Mouse (Mus musculus): ENCODE results near the gene Rapgef3. TPM values are rescaled to one million over a fixed set of nuclear protein-coding genes. Genes with fewer than 3 reads are reported as not detected.
A peak's percentile ranks its signal among the peaks of the same experiment; 100 is the strongest.

Rapgef3 gene
- polyA plus RNA-seq, 1 experiment: 0.88 TPM

- Histone ChIP-seq H3K4me3 (ENCODE audit: insufficient read depth, poor library complexity, severe bottlenecking) (no peak overlapping the region), H3K27me3 (ENCODE audit: control insufficient read depth, insufficient read depth, insufficient read length) (no peaks in the 10 kb centered on the region), H3ac (ENCODE audit: control insufficient read depth, insufficient read length, low read depth) (no peak overlapping the region), H3K79me3 (ENCODE audit: low read depth) (peaks cover 53% of the 10 kb centered on the region), H3K79me2 (ENCODE audit: control insufficient read depth, insufficient read depth) (peaks cover 75% of the 10 kb centered on the region), H3K36me3 (ENCODE audit: control insufficient read depth, insufficient read depth) (peaks cover 57% of the 10 kb centered on the region)
- no peak for TF ChIP-seq MYOG (IDR thresholded peaks at IDR 0.05; ENCODE audit: control insufficient read depth, extremely low read depth, insufficient read length)
- TF ChIP-seq MAX (IDR thresholded peaks at IDR 0.05): no peak
Measured at GRCm38 (mm10) chr15:97812875-97813274, 45.1 kb upstream of the Rapgef3 start.

DNA sequence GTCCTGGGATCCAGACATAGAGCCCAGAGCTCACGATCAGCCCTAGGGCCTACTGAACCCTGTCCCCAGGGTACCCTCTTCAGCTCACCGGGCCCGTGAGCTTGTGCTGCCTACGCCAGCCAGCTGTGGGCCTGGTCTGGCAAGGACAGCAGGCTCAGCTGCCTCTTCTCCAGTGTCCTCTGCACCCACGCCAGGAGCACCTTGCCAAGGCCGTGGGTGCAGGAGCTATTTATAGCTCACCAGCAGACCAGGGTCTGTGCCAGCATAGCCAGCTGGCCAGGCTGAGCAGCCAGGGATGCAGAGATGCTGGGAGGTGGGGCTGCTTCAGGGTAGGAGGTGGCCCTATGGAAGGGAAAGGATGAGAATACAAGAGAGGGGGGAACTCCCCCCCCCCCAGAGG lies 44.4 kb upstream of the Rapgef3 start:
- no peak overlapping the region for H3K4me3 ChIP-seq (ENCODE audit: insufficient read depth, poor library complexity, severe bottlenecking)
- peaks cover 47% of the 10 kb centered on the region for H3K79me3 ChIP-seq (ENCODE audit: low read depth)
- H3K36me3 ChIP-seq (ENCODE audit: control insufficient read depth, insufficient read depth): peaks cover 61% of the 10 kb centered on the region
- H3K27me3 ChIP-seq (ENCODE audit: control insufficient read depth, insufficient read depth, insufficient read length): no peaks in the 10 kb centered on the region
- TF ChIP-seq MYOD1 (IDR thresholded peaks at IDR 0.05; ENCODE audit: control insufficient read depth, insufficient read length, low read depth) (peak; percentile 55), MYOG (IDR thresholded peaks at IDR 0.05; ENCODE audit: control insufficient read depth, extremely low read depth, insufficient read length) (no peak)
- no peak overlapping the region for H3ac ChIP-seq (ENCODE audit: control insufficient read depth, insufficient read length, low read depth)
- peaks cover 67% of the 10 kb centered on the region for H3K79me2 ChIP-seq (ENCODE audit: control insufficient read depth, insufficient read depth)

DNA sequence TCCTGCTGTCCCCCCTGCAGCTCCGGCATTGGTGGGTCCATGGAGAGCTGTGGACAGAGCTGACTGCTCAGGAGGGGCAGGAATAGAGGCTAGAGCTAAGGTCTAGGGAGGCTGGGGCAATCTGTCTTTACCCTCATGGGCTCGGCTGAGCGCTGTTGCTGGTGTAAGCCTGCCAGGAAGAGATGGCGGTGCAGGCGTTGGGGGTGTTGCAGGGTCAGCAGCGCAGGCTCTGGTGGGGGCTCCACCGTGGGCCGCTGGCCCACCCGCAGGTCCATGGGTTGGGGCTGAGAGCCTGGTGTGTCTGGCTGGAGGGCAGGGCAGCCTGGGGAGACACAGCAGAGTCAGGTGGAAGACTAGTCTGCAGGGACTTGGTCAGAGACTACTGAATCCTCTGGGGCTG lies 43.5 kb upstream of the Rapgef3 start:
- Histone ChIP-seq H3K4me3 (ENCODE audit: insufficient read depth, poor library complexity, severe bottlenecking) (no peak overlapping the region), H3ac (ENCODE audit: control insufficient read depth, insufficient read length, low read depth) (no peak overlapping the region), H3K79me3 (ENCODE audit: low read depth) (peaks cover 40% of the 10 kb centered on the region), H3K79me2 (ENCODE audit: control insufficient read depth, insufficient read depth) (peaks cover 59% of the 10 kb centered on the region), H3K27me3 (ENCODE audit: control insufficient read depth, insufficient read depth, insufficient read length) (no peaks in the 10 kb centered on the region), H3K36me3 (ENCODE audit: control insufficient read depth, insufficient read depth) (peaks cover 68% of the 10 kb centered on the region)
- TF ChIP-seq MYOG (IDR thresholded peaks at IDR 0.05; ENCODE audit: control insufficient read depth, extremely low read depth, insufficient read length) (no peak), FOSL1 (IDR thresholded peaks at IDR 0.05; ENCODE audit: insufficient read depth, low read length, poor library complexity, severe bottlenecking) (no peak), MYOD1 (IDR thresholded peaks at IDR 0.05; ENCODE audit: control insufficient read depth, insufficient read length, low read depth) (no peak), CEBPB (IDR thresholded peaks at IDR 0.05; ENCODE audit: low read depth) (no peak), MAX (IDR thresholded peaks at IDR 0.05) (no peak), CTCF (IDR thresholded peaks at IDR 0.05; ENCODE audit: control insufficient read depth, insufficient read depth, insufficient read length) (no peak), USF1 (IDR thresholded peaks at IDR 0.05; ENCODE audit: low read depth) (no peak)

GRCm38 (mm10) chr15:97810399-97810798 lies 42.6 kb upstream of the Rapgef3 start:
- H3K27me3 ChIP-seq (ENCODE audit: control insufficient read depth, insufficient read depth, insufficient read length): no peaks in the 10 kb centered on the region
- H3K79me2 ChIP-seq (ENCODE audit: control insufficient read depth, insufficient read depth): peaks cover 50% of the 10 kb centered on the region
- H3K79me3 ChIP-seq (ENCODE audit: low read depth): peaks cover 30% of the 10 kb centered on the region

GRCm38 (mm10) chr15:97809942-97810341 lies 42.2 kb upstream of the Rapgef3 start:
- peaks cover 71% of the 10 kb centered on the region for H3K36me3 ChIP-seq (ENCODE audit: control insufficient read depth, insufficient read depth)
- H3K27me3 ChIP-seq (ENCODE audit: control insufficient read depth, insufficient read depth, insufficient read length): no peaks in the 10 kb centered on the region
- TF ChIP-seq FOSL1 (IDR thresholded peaks at IDR 0.05; ENCODE audit: insufficient read depth, low read length, poor library complexity, severe bottlenecking): no peak
- peak; percentile 54 for TF ChIP-seq CTCF (IDR thresholded peaks at IDR 0.05; ENCODE audit: control insufficient read depth, insufficient read depth, insufficient read length)
- no peak overlapping the region for H3ac ChIP-seq (ENCODE audit: control insufficient read depth, insufficient read length, low read depth)
- peaks cover 46% of the 10 kb centered on the region for H3K79me2 ChIP-seq (ENCODE audit: control insufficient read depth, insufficient read depth)
- no peak overlapping the region for H3K4me3 ChIP-seq (ENCODE audit: insufficient read depth, poor library complexity, severe bottlenecking)
- peaks cover 26% of the 10 kb centered on the region for H3K79me3 ChIP-seq (ENCODE audit: low read depth)

More at GRCm38 (mm10) chr15:97810399-97810798, 42.6 kb upstream of the Rapgef3 start:
- H3ac ChIP-seq (ENCODE audit: control insufficient read depth, insufficient read length, low read depth): no peak overlapping the region
- TF ChIP-seq MAX (IDR thresholded peaks at IDR 0.05) (no peak), FOSL1 (IDR thresholded peaks at IDR 0.05; ENCODE audit: insufficient read depth, low read length, poor library complexity, severe bottlenecking) (no peak), CTCF (IDR thresholded peaks at IDR 0.05; ENCODE audit: control insufficient read depth, insufficient read depth, insufficient read length) (no peak), MYOD1 (IDR thresholded peaks at IDR 0.05; ENCODE audit: control insufficient read depth, insufficient read length, low read depth) (no peak), MYOG (IDR thresholded peaks at IDR 0.05; ENCODE audit: control insufficient read depth, extremely low read depth, insufficient read length) (no peak), CEBPB (IDR thresholded peaks at IDR 0.05; ENCODE audit: low read depth) (no peak), USF1 (IDR thresholded peaks at IDR 0.05; ENCODE audit: low read depth) (no peak)
- H3K36me3 ChIP-seq (ENCODE audit: control insufficient read depth, insufficient read depth): peaks cover 67% of the 10 kb centered on the region
- no peak overlapping the region for H3K4me3 ChIP-seq (ENCODE audit: insufficient read depth, poor library complexity, severe bottlenecking)

DNA sequence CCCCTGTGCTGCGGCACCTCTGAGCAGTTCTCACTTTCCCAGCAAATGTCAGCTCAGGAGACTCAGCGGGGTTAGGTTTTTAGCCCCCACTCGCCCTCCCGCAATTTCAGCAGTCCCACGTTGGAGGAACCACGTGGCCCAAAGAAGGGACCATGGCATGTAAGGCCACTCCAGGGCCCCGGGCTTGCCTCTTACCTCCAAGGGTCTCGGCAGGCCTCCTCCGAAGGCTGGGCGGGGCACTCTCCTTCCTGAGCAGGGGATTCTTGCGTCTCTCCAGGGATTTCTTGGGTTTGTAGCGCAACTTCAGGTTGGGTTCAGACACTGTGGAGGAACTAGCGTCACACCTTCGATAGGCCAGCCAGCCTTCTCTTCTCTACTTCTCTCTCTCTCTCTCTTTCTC lies 41.4 kb upstream of the Rapgef3 start:
- no peak for TF ChIP-seq CEBPB (IDR thresholded peaks at IDR 0.05; ENCODE audit: low read depth)
- no peak for TF ChIP-seq CTCF (IDR thresholded peaks at IDR 0.05; ENCODE audit: control insufficient read depth, insufficient read depth, insufficient read length)
- no peak for TF ChIP-seq USF1 (IDR thresholded peaks at IDR 0.05; ENCODE audit: low read depth)
- TF ChIP-seq MYOD1 (IDR thresholded peaks at IDR 0.05; ENCODE audit: control insufficient read depth, insufficient read length, low read depth): no peak
- no peak for TF ChIP-seq FOSL1 (IDR thresholded peaks at IDR 0.05; ENCODE audit: insufficient read depth, low read length, poor library complexity, severe bottlenecking)
- TF ChIP-seq MAX (IDR thresholded peaks at IDR 0.05): no peak
- TF ChIP-seq MYOG (IDR thresholded peaks at IDR 0.05; ENCODE audit: control insufficient read depth, extremely low read depth, insufficient read length): no peak
- Histone ChIP-seq H3K4me3 (ENCODE audit: insufficient read depth, poor library complexity, severe bottlenecking) (no peak overlapping the region), H3K79me3 (ENCODE audit: low read depth) (peaks cover 22% of the 10 kb centered on the region), H3K79me2 (ENCODE audit: control insufficient read depth, insufficient read depth) (peaks cover 38% of the 10 kb centered on the region), H3K27me3 (ENCODE audit: control insufficient read depth, insufficient read depth, insufficient read length) (no peaks in the 10 kb centered on the region), H3K36me3 (ENCODE audit: control insufficient read depth, insufficient read depth) (peaks cover 78% of the 10 kb centered on the region), H3ac (ENCODE audit: control insufficient read depth, insufficient read length, low read depth) (no peak overlapping the region)

Measured in C2C12 (cell line).